Mouse (Mus musculus) thymus, postnatal 36 days (tissue): ENCODE results near the gene Nop56.

Source experiments
- DNase-seq, 2 experiments: peaks; one replicate each; pipeline ENCODE4 v3.0.0; 2022; ENCODE audit warnings: mixed read lengths in 2 of 2

Gene Nop56

GRCm38 (mm10) chr2:130296134-130296745, 22.0 kb downstream of the Nop56 start:
- DNase-seq, result no peak

- no peak for DNase-seq
These were observed 23.4 kb downstream of the Nop56 start for GRCm38 (mm10) chr2:130297580-130297979.

GRCm38 (mm10) chr2:130303014-130303413, 28.8 kb downstream of the Nop56 start:
- DNase-seq, result no peak

GRCm38 (mm10) chr2:130327057-130327456, 52.8 kb downstream of the Nop56 start:
- no peak for DNase-seq
